In the genomic region with DNA sequence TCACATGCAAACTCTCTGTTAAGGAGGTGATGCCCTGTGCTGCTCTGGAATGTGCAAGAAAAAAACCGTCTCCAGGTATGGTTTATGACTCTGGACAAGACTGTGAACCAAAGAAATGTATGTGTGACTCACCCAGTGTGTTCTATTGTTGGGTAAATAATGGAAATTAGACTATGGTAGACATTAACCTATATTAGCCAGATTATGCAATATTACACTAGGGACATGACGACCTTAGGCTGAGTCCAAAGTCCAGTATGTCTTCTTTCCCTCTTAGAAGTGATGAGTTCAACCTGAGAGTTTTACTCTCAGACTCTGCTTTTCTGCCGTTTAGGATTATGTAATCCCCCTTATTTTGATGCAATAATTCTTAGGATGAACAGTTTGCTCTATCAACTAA, we compare ENCODE assay signal across 23 mouse cellular contexts.
"Had no signal": no experiment of that assay in that cellular context is flagged by ENCODE, and none has a peak within 500 bp of the region (broad histone marks: within the 10 kb centered on the region; RNA-seq: fewer than 3 reads in every experiment).

No protein-coding gene starts in this region.

- H3K27me3 ChIP-seq: heart, embryonic 13.5 days; heart, embryonic 15.5 days; hindbrain, embryonic 13.5 days; hindbrain, embryonic 15.5 days; limb, embryonic 12.5 days; liver, embryonic 13.5 days; liver, embryonic 15.5 days had no signal

- H3K27ac ChIP-seq: gastrocnemius, adult 2 months; heart, embryonic 10.5 days; heart, embryonic 13.5 days; heart, embryonic 15.5 days; hindbrain, embryonic 13.5 days; hindbrain, embryonic 15.5 days; hindbrain, postnatal 0 days; layer of hippocampus, adult 2 months; left cerebral cortex, adult 2 months; limb, embryonic 10.5 days; limb, embryonic 12.5 days; liver, embryonic 13.5 days; liver, embryonic 15.5 days had no signal

- H3K36me3 ChIP-seq: heart, embryonic 10.5 days; heart, embryonic 13.5 days; heart, embryonic 15.5 days; hindbrain, embryonic 13.5 days; hindbrain, embryonic 15.5 days; limb, embryonic 10.5 days; limb, embryonic 12.5 days; liver, embryonic 13.5 days; liver, embryonic 15.5 days had no signal

- H3K9ac ChIP-seq: heart, embryonic 13.5 days; heart, embryonic 15.5 days; hindbrain, embryonic 13.5 days; hindbrain, embryonic 15.5 days; limb, embryonic 12.5 days; liver, embryonic 13.5 days; liver, embryonic 15.5 days had no signal

- H3K4me3 ChIP-seq: gastrocnemius, adult 2 months; heart, embryonic 10.5 days; heart, embryonic 13.5 days; heart, embryonic 15.5 days; hindbrain, embryonic 13.5 days; hindbrain, embryonic 15.5 days; layer of hippocampus, adult 2 months; left cerebral cortex, adult 2 months; limb, embryonic 10.5 days; limb, embryonic 12.5 days; liver, embryonic 13.5 days; liver, embryonic 15.5 days had no signal

- ATAC-seq: forebrain, embryonic 16.5 days; hindbrain, postnatal 0 days had no signal

- DNase-seq: gastrocnemius, adult 2 months; gastrocnemius, postnatal 10 days; gastrocnemius, postnatal 25 days; heart, adult 18-20 months; heart, postnatal 14 days; heart, postnatal 36 days; kidney, adult 18-20 months; kidney, postnatal 10 days; liver; liver, embryonic 13.5 days had no signal

- H3K4me2 ChIP-seq: heart, embryonic 13.5 days; heart, embryonic 15.5 days; hindbrain, embryonic 13.5 days; hindbrain, embryonic 15.5 days; limb, embryonic 12.5 days; liver, embryonic 11.5 days; liver, embryonic 13.5 days; liver, embryonic 15.5 days had no signal

- H3K9me3 ChIP-seq: hindbrain, embryonic 15.5 days; limb, embryonic 10.5 days; liver, embryonic 13.5 days; liver, embryonic 15.5 days had no signal

- H3K4me1 ChIP-seq: heart, embryonic 15.5 days; hindbrain, embryonic 13.5 days; hindbrain, embryonic 15.5 days; limb, embryonic 10.5 days; limb, embryonic 12.5 days; liver, embryonic 13.5 days; liver, embryonic 15.5 days had no signal
